Mouse (Mus musculus) liver, embryonic 11.5 days (tissue): ENCODE results near the gene Nos1ap. TPM values are rescaled to one million over a fixed set of nuclear protein-coding genes. Genes with fewer than 3 reads are reported as not detected.

Experiments
- ATAC-seq: fragments of 200-750 bp; cut with Nextera tagmentation; replicated peaks from 2 replicates; pipeline ENCODE4 v1.8.0; 2017; ENCODE audit warnings: moderate number of reproducible peaks, mild to moderate bottlenecking, moderate TSS enrichment, moderate library complexity; ENCODE audit not compliant: low FRiP score
- DNase-seq: peaks from one replicate; pipeline ENCODE4 v3.0.0-alpha.2; 2017; ENCODE audit warnings: low spot score
- H3K27ac ChIP-seq: fragments of 300-500 bp; sonication (generic); 2 replicates; pipeline ENCODE4 v1.5.1; 2014; ENCODE audit warnings: mild to moderate bottlenecking, low read depth, low read length, control low read depth
- H3K27me3 ChIP-seq: fragments of 300-500 bp; sonication (generic); replicated peaks from 2 replicates; pipeline ENCODE4 v1.6.1; 2014; ENCODE audit warnings: low read length, mixed read lengths; ENCODE audit not compliant: control insufficient read depth, insufficient read depth
- H3K36me3 ChIP-seq: fragments of 300-500 bp; sonication (generic); 2 replicates; pipeline ENCODE4 v1.6.1; 2014; ENCODE audit warnings: mild to moderate bottlenecking, low read length, moderate library complexity, mixed read lengths; ENCODE audit not compliant: control insufficient read depth, insufficient read depth
- H3K4me1 ChIP-seq: fragments of 300-500 bp; sonication (generic); replicated peaks from 2 replicates; pipeline ENCODE4 v1.6.1; 2014; ENCODE audit warnings: low read length, mixed read lengths; ENCODE audit not compliant: control insufficient read depth, insufficient read depth
- H3K4me2 ChIP-seq: fragments of 300-500 bp; sonication (generic); 2 replicates; pipeline ENCODE4 v1.6.1; 2014; ENCODE audit warnings: mild to moderate bottlenecking, control low read depth, moderate library complexity
- H3K4me3 ChIP-seq: fragments of 300-500 bp; sonication (generic); 2 replicates; pipeline ENCODE4 v1.5.1; 2014; ENCODE audit warnings: low read depth, low read length, control low read depth
- H3K9ac ChIP-seq: fragments of 300-500 bp; sonication (generic); 2 replicates; pipeline ENCODE4 v1.6.1; 2014; ENCODE audit warnings: low read depth, low read length, control low read depth
- H3K9me3 ChIP-seq: fragments of 300-500 bp; sonication (generic); 2 replicates; pipeline ENCODE4 v1.6.1; 2016; ENCODE audit warnings: low read length, inconsistent platforms, mixed read lengths; ENCODE audit not compliant: control insufficient read depth
- WGBS: fragments of 180-500 bp; shearing (Covaris S2); extraction: QIAGEN DNeasy Blood & Tissue Kit; methylation state at CpG from one replicate; pipeline ENCODE4 v1.1.7; 2014; 5-methylcytosine and 5-hydroxymethylcytosine counted together
- polyA plus RNA-seq: library from polyadenylated mRNA; unstranded; fragments of >200 nt; fragmentation: Nextera tagmentation; extraction: Ambion mirVana; gene quantifications from 2 replicates; pipeline ENCODE4 v1.2.1, GENCODE M21; 2014

Nos1ap gene
- polyA plus RNA-seq, 1 experiment from 2014 or later: 8.8 TPM

- Histone ChIP-seq H3K27me3 (no peaks in the 10 kb centered on the region), H3K36me3 (no peaks in the 10 kb centered on the region), H3K9ac (no peak overlapping the region), H3K4me1 (peaks cover 4% of the 10 kb centered on the region; the same call in 1 of the 2 replicates), H3K27ac (no peak overlapping the region), H3K4me2 (no peak overlapping the region), H3K9me3 (no peaks in the 10 kb centered on the region), H3K4me3 (no peak overlapping the region)
- WGBS: 26% methylated on average over 4 of the region's 4 CpGs
- ATAC-seq (no peak), DNase-seq (no peak)
These were observed 104.5 kb downstream of the Nos1ap start for GRCm38 (mm10) chr1:170485119-170485518.

GRCm38 (mm10) chr1:170482236-170482905 lies 107.3 kb downstream of the Nos1ap start:
- H3K27ac ChIP-seq: no peak overlapping the region
- peaks cover 18% of the 10 kb centered on the region for H3K4me1 ChIP-seq
- H3K9me3 ChIP-seq: no peaks in the 10 kb centered on the region
- no peaks in the 10 kb centered on the region for H3K27me3 ChIP-seq
- H3K4me3 ChIP-seq: no peak overlapping the region
- no peak for ATAC-seq
- H3K9ac ChIP-seq: no peak overlapping the region
- DNase-seq: no peak
- no peak overlapping the region for H3K4me2 ChIP-seq
- 74% methylated on average over 7 of the region's 8 CpGs for WGBS
- no peaks in the 10 kb centered on the region for H3K36me3 ChIP-seq

- Histone ChIP-seq H3K4me2 (no peak overlapping the region), H3K9me3 (no peaks in the 10 kb centered on the region), H3K4me1 (peaks cover 18% of the 10 kb centered on the region), H3K27ac (no peak overlapping the region), H3K4me3 (no peak overlapping the region), H3K9ac (no peak overlapping the region), H3K27me3 (no peaks in the 10 kb centered on the region), H3K36me3 (no peaks in the 10 kb centered on the region)
- no peak for DNase-seq
- 56% methylated on average over 3 of the region's 3 CpGs for WGBS
- no peak for ATAC-seq
These were observed 108.6 kb downstream of the Nos1ap start for GRCm38 (mm10) chr1:170481093-170481492.

DNA sequence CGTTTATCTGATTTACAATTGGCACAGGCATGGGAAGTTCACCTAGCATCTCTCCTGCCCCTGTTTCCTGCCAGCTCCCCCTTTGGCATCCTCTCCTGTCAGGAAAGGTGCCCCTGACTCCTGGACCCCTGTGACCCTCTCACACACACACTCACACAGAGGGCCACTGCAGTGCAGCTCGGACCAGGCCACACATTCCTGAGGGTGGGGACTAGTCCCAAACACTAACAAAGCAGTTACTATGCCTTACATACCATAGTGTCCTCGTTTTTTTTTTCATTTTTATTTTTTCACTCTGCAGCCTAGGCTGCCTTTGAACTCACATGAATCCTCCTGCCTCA lies 110.2 kb downstream of the Nos1ap start:
- Histone ChIP-seq H3K4me3 (no peak overlapping the region), H3K4me2 (no peak overlapping the region), H3K9ac (no peak overlapping the region), H3K9me3 (no peaks in the 10 kb centered on the region), H3K4me1 (peaks cover 18% of the 10 kb centered on the region), H3K27me3 (no peaks in the 10 kb centered on the region), H3K27ac (no peak overlapping the region), H3K36me3 (no peaks in the 10 kb centered on the region)
- ATAC-seq: peak; percentile 50; the same call in 1 of the 2 replicates
- no peak for DNase-seq
- WGBS: 36% methylated on average over 3 of the region's 3 CpGs

GRCm38 (mm10) chr1:170478791-170479457 lies 110.7 kb downstream of the Nos1ap start:
- Histone ChIP-seq H3K4me3 (no peak overlapping the region), H3K4me2 (0 out of 2 replicates have a peak overlapping the region, but pooled peaks have one; percentile 22), H3K27me3 (no peaks in the 10 kb centered on the region), H3K9ac (no peak overlapping the region), H3K27ac (no peak overlapping the region), H3K9me3 (no peaks in the 10 kb centered on the region), H3K4me1 (peaks cover 18% of the 10 kb centered on the region), H3K36me3 (no peaks in the 10 kb centered on the region)
- WGBS: 48% methylated on average over 4 of the region's 4 CpGs
- DNase-seq: no peak
- peak; percentile 35; the same call in 1 of the 2 replicates for ATAC-seq

GRCm38 (mm10) chr1:170477636-170478600 lies 111.7 kb downstream of the Nos1ap start:
- H3K4me3 ChIP-seq: no peak overlapping the region
- 0 out of 2 replicates have a peak overlapping the region, but pooled peaks have one; percentile 22 for H3K4me2 ChIP-seq
- peaks cover 18% of the 10 kb centered on the region for H3K4me1 ChIP-seq
- no peaks in the 10 kb centered on the region for H3K9me3 ChIP-seq
- peak overlapping the region; percentile 38; the same call in 1 of the 2 replicates for H3K27ac ChIP-seq
- no peak for DNase-seq
- WGBS: 31% methylated on average over 10 of the region's 10 CpGs
- no peaks in the 10 kb centered on the region for H3K36me3 ChIP-seq
- no peaks in the 10 kb centered on the region for H3K27me3 ChIP-seq
- H3K9ac ChIP-seq: no peak overlapping the region
- ATAC-seq: no peak

- 73% methylated on average over 6 of the region's 6 CpGs for WGBS
These were observed 116.2 kb downstream of the Nos1ap start for GRCm38 (mm10) chr1:170473460-170473859.

GRCm38 (mm10) chr1:170472861-170473260 lies 116.8 kb downstream of the Nos1ap start:
- no peak for DNase-seq
- no peak overlapping the region for H3K4me3 ChIP-seq
- H3K4me1 ChIP-seq: peaks cover 2% of the 10 kb centered on the region
- no peak overlapping the region for H3K9ac ChIP-seq
- no peaks in the 10 kb centered on the region for H3K36me3 ChIP-seq
- no peaks in the 10 kb centered on the region for H3K27me3 ChIP-seq
- no peak overlapping the region for H3K27ac ChIP-seq
- H3K4me2 ChIP-seq: no peak overlapping the region
- no peaks in the 10 kb centered on the region for H3K9me3 ChIP-seq
- no peak for ATAC-seq

More at GRCm38 (mm10) chr1:170473460-170473859, 116.2 kb downstream of the Nos1ap start:
- no peaks in the 10 kb centered on the region for H3K36me3 ChIP-seq
- H3K4me1 ChIP-seq: peaks cover 8% of the 10 kb centered on the region
- ATAC-seq (no peak), DNase-seq (no peak)
- no peak overlapping the region for H3K9ac ChIP-seq
- H3K4me3 ChIP-seq: no peak overlapping the region
- H3K4me2 ChIP-seq: no peak overlapping the region
- no peaks in the 10 kb centered on the region for H3K27me3 ChIP-seq
- no peaks in the 10 kb centered on the region for H3K9me3 ChIP-seq
- H3K27ac ChIP-seq: no peak overlapping the region
